Mouse (Mus musculus) spleen, adult 2 months (tissue): ENCODE results near the gene Pign. TPM values are rescaled to one million over a fixed set of nuclear protein-coding genes. Genes with fewer than 3 reads are reported as not detected.

ENCODE experiments used
- DNase-seq, 2 experiments: peaks; one replicate each; pipeline versions ENCODE4 v3.0.0 to v3.0.0-alpha.2; 2012 to 2021; ENCODE audit warnings: low spot score in 2 of 2, low read depth in 1 of 2
- H3K27ac ChIP-seq: fragments of 200-500 bp; 2 replicates; pipeline ENCODE4 v1.5.1; 2012; ENCODE audit warnings: low read length, inconsistent platforms; ENCODE audit not compliant: insufficient read depth
- H3K27me3 ChIP-seq: fragments of 200-500 bp; 2 replicates; pipeline ENCODE4 v1.6.1; 2012; ENCODE audit warnings: mild to moderate bottlenecking, moderate library complexity, low read length, inconsistent platforms; ENCODE audit not compliant: control insufficient read depth, insufficient read depth
- H3K36me3 ChIP-seq: fragments of 200-500 bp; 2 replicates; pipeline ENCODE4 v1.6.1; 2012; ENCODE audit warnings: mild to moderate bottlenecking, low read length, inconsistent platforms; ENCODE audit not compliant: control insufficient read depth, insufficient read depth
- H3K4me1 ChIP-seq: fragments of 200-500 bp; 2 replicates; pipeline ENCODE4 v1.6.1; 2011; ENCODE audit warnings: inconsistent platforms; ENCODE audit not compliant: control insufficient read depth, insufficient read depth, insufficient read length
- H3K4me3 ChIP-seq: fragments of 200-500 bp; 2 replicates; pipeline ENCODE4 v1.5.1; 2011; ENCODE audit warnings: mild to moderate bottlenecking, inconsistent platforms; ENCODE audit not compliant: insufficient read depth, insufficient read length; ENCODE audit errors: extremely low read depth
- CTCF ChIP-seq: fragments of 200-500 bp; IDR thresholded peaks from 2 replicates; pipeline ENCODE4 v1.5.1; 2011; ENCODE audit warnings: mild to moderate bottlenecking, inconsistent platforms; ENCODE audit not compliant: insufficient read depth, insufficient read length, insufficient replicate concordance; ENCODE audit errors: extremely low read depth
- POLR2A ChIP-seq: fragments of 200-500 bp; IDR thresholded peaks from 2 replicates; pipeline ENCODE4 v1.6.1; 2011; ENCODE audit warnings: low read depth, low read length, inconsistent platforms
- WGBS: fragments of 180-500 bp; shearing (Covaris S2); methylation state at CpG from one replicate; pipeline ENCODE4 v1.1.7; 2018; 5-methylcytosine and 5-hydroxymethylcytosine counted together
- polyA plus RNA-seq: library from polyadenylated mRNA; depleted of rRNA; stranded (reverse); fragments of >200 nt; gene quantifications from 2 replicates; pipeline ENCODE4 v1.2.3, GENCODE M21; 2012

The Pign gene
- polyA plus RNA-seq, 1 experiment, result 11.0 TPM

DNA sequence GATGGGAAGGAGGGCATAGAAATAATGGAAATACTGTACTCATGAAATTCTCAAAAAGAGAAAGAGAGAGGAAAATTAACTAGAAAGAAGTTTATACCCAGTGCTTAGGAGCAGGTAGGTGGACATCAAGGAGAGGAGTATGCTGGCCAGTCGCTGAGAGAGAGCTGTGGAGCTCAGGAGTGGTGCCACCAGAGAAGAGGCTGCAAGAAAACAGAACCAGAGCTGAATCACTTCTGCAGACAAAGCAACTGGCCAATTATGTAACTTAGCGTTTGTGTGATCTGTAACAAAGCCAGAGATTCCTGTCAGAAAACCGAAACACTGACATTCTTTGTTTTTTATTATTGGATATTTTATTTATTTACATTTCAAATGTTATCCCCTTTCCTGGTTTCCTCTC is 97.4 kb downstream of the Pign start:
- WGBS, result 91% methylated on average over 3 of the region's 3 CpGs
- no peaks in the 10 kb centered on the region for H3K27me3 ChIP-seq
- H3K4me1 ChIP-seq, result no peaks in the 10 kb centered on the region
- DNase-seq, result no peak
- no peak overlapping the region for H3K27ac ChIP-seq
- no peak overlapping the region for H3K4me3 ChIP-seq
- TF ChIP-seq CTCF (no peak), POLR2A (no peak)
- no peaks in the 10 kb centered on the region; the same call in 1 of the 2 replicates for H3K36me3 ChIP-seq

DNA sequence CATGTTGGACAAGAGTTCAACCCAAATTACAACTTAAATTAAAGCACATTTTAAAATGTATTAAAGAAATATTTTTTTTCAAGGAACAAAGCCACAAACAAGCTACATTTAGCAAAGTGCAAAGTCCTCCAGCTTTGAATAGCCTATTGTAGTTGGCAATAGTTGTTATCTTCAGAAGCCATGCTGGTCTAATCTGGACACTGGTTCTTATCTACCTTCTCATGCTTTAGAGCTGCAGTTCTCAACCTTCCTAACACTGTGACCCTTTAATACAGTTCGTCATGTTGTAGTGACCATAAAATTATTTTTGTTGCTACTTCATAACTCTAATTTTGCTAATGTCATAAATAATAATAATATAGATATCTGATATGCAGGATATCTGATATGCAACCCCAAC is 99.2 kb downstream of the Pign start:
- H3K36me3 ChIP-seq, result no peaks in the 10 kb centered on the region; the same call in 1 of the 2 replicates
- 84% methylated on average over 1 of the region's 1 CpGs for WGBS
- TF ChIP-seq CTCF (no peak), POLR2A (no peak)
- no peaks in the 10 kb centered on the region for H3K4me1 ChIP-seq
- DNase-seq, result no peak
- H3K4me3 ChIP-seq, result no peak overlapping the region
- no peak overlapping the region for H3K27ac ChIP-seq
- no peaks in the 10 kb centered on the region for H3K27me3 ChIP-seq

DNA sequence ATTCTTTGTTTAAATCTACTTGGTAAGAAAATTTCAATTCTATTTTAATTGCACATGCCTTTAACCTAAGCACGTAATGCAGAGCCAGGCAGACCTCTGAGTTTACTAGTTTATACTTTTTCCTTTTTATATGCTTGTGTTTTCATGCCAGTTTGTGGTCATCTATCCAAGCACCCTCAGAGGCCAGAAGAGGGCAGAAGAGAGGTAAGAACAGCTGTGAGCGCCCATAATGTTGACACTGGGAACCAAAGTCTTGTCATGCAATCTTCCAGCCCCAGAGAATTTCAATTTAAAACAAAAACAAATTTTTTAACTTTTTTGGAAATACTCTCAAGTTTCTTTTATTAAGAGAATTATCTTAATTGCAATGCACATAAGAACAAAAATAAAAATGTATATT is 99.7 kb downstream of the Pign start:
- H3K36me3 ChIP-seq, result no peaks in the 10 kb centered on the region; the same call in 1 of the 2 replicates
- 93% methylated on average over 2 of the region's 2 CpGs for WGBS
- no peak overlapping the region for H3K27ac ChIP-seq
- no peaks in the 10 kb centered on the region for H3K27me3 ChIP-seq
- no peak for DNase-seq
- no peak for TF ChIP-seq CTCF
- no peak for TF ChIP-seq POLR2A
- H3K4me1 ChIP-seq, result no peaks in the 10 kb centered on the region
- no peak overlapping the region for H3K4me3 ChIP-seq

DNA sequence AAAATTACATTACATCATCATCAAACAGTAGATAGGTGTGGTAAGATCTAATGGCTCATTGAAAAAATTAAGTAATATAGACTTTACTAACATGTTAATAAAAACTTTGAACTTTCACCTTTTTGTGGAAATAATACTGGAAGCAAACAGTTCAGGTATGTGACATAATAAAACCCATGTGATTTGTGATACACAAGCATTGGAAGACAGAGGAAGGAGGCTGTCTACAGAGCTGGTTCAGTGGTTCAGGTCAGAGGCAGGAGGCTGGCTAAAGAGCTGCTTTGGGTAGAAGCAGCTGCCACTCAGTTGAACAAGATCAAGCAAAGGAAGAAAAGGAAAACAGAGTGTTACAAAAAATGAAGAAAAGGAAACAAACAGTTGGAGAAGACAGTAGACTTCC is 107.4 kb downstream of the Pign start:
- Histone ChIP-seq H3K27me3 (no peaks in the 10 kb centered on the region), H3K4me3 (no peak overlapping the region), H3K27ac (no peak overlapping the region), H3K36me3 (0 out of 2 replicates have a peak, but pooled peaks cover 1% of the 10 kb centered on the region), H3K4me1 (no peaks in the 10 kb centered on the region)
- TF ChIP-seq CTCF, result no peak
- TF ChIP-seq POLR2A, result no peak
- no peak for DNase-seq

DNA sequence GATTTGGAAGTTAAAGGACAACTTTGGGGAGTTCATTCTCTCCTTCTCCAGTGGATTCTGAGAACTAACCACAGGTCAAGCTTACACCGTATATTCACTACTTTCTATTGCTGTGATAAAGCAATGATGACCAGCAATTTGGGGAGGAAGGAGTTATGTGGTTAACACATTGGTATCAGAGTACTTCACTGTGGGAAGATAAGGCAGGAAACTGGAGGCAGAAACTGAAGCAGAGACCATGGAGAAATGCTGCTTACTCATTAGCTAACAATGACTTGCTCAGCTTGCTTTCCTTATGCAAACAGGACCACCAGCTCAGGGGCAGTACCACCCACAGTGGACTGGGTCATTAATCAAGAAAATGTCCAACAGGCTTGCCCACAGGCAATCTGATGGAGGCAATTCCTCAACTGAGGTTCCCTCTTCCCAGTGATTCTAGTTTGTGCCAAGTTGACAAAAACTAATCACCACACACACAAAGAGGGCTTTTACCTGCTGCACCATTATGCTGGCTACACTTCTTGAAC is 108.2 kb downstream of the Pign start:
- H3K27ac ChIP-seq, result no peak overlapping the region
- 0 out of 2 replicates have a peak, but pooled peaks cover 1% of the 10 kb centered on the region for H3K36me3 ChIP-seq
- H3K4me3 ChIP-seq, result no peak overlapping the region
- no peaks in the 10 kb centered on the region for H3K27me3 ChIP-seq
- TF ChIP-seq CTCF, result no peak
- TF ChIP-seq POLR2A, result no peak
- H3K4me1 ChIP-seq, result no peaks in the 10 kb centered on the region
- DNase-seq, result no peak
- WGBS, result 54% methylated on average over 1 of the region's 1 CpGs

DNA sequence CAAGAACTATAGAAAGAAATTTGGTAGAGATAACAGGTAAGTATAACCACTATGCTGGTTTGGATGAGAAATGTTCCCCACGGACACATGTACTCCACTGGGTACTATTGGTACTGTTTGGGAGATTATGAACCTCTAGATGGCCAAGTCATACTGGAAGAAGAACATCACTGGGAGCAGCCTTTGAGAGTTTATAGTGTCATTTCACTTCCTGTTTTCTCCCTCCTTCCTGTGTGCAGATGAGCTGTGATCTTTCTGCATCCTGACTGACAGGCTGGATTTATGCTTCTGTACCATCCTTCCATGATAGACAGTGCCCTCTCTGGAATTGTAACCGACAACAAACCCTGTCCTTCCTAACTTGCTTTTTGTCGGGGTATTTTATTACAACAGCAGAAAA is 110.3 kb downstream of the Pign start:
- TF ChIP-seq CTCF (no peak), POLR2A (no peak)
- no peak for DNase-seq
- H3K4me3 ChIP-seq, result no peak overlapping the region
- H3K27ac ChIP-seq, result no peak overlapping the region
- H3K4me1 ChIP-seq, result no peaks in the 10 kb centered on the region
- H3K27me3 ChIP-seq, result no peaks in the 10 kb centered on the region
- 91% methylated on average over 3 of the region's 3 CpGs for WGBS
- peaks cover 1% of the 10 kb centered on the region; the same call in 1 of the 2 replicates for H3K36me3 ChIP-seq

DNA sequence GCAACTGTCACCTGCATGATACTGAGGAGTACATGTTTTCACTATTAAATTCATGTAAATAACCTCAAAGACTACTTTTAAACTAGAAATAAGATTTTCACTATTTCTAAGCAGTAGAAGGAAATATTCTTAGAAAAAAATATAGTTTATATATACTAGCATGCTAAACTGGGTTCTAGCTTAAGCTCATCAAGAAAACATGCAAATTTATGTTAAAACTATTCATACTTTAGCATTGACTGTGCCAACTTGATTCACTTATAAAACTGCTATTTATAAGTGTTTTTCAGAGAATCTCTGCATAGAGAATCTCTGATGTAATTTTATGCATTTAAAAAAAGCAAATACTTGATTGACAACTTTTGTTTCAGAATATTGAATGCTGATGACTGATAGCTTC is 113.3 kb downstream of the Pign start:
- no peak for DNase-seq
- Histone ChIP-seq H3K36me3 (peaks cover 1% of the 10 kb centered on the region; the same call in 1 of the 2 replicates), H3K27me3 (no peaks in the 10 kb centered on the region), H3K4me3 (no peak overlapping the region), H3K27ac (no peak overlapping the region), H3K4me1 (no peaks in the 10 kb centered on the region)
- TF ChIP-seq CTCF (no peak), POLR2A (no peak)
